In the genomic region with DNA sequence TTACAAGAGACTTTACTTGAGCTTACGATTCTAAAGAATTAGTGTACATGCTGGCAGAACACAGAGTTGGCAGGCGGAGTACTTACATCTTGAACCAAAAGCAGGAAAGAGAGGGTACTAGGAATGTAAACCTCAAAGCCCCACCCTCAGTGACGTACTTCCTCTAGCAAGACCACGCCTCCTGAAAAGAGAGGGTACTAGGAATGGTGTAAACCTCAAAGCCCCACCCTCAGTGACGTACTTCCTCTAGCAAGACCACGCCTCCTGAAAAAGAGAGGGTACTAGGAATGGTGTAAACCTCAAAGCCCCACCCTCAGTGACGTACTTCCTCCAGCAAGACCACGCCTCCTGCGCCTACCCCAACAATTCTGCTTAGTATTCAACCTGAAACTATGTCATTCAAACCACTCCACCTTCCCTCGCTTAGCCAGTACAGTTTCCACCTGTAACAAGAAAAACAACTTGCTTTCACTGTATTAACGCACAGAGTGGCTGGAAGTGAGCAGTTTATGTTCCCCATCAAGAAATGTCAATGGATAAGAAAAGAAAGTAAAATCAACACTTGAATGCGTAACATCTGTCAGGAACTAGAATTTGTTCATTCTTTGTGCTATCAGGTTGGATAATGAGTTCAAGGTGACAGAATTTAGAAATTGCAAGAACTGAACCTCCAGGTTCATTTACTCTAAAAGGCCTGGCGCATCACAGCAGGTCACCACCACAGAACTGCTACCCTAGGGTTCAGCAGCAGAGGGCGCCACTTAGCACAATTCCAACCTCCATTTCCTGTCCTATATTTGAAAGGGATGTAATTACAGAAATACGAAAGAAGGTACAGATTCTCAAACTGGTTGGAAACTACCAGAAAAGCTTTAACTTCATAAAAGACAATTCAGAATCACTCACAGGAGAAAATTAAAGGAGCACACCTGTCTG, we compare ENCODE assay signal across 10 mouse cellular contexts.
DNase-seq lines count a peak whose midpoint lies in the region; ATAC-seq lines count a peak whose summit lies in the region.
"Had no signal": no experiment of that assay in that cellular context is flagged by ENCODE, and none has a peak within 500 bp of the region (broad histone marks: within the 10 kb centered on the region; RNA-seq: fewer than 3 reads in every experiment).

No protein-coding gene starts in this region.

- peak; percentile 10 for DNase-seq in heart, postnatal 4 days
- peak; percentile 80 for DNase-seq in A20 (ENCODE audit: low read depth, low spot score)
- DNase-seq in ZHBTc4 (ENCODE audit: low read depth, low spot score) = peak; percentile 52
- DNase-seq in yolk sac, embryonic 10.5 days (ENCODE audit: low spot score) = no peak

- no peak overlapping the region for H3K9ac ChIP-seq in heart, embryonic 11.5 days (ENCODE audit: low read depth, low read length)
- H3K9ac ChIP-seq in forebrain, embryonic 12.5 days = no peak overlapping the region
- H3K9ac ChIP-seq: forebrain, embryonic 13.5 days had no signal

- no peak for ATAC-seq in heart, embryonic 11.5 days (replicated peaks; ENCODE audit: insufficient number of reproducible peaks, low FRiP score, low TSS enrichment)
- ATAC-seq in megakaryocyte, adult 5-6 weeks (ENCODE audit: poor library complexity, severe bottlenecking) = peak; percentile 86
- ATAC-seq in erythroid progenitor cell, adult 5-6 weeks (replicated peaks; ENCODE audit: low FRiP score, poor library complexity, severe bottlenecking) = no peak
- ATAC-seq in forebrain, embryonic 12.5 days (ENCODE audit: low FRiP score) = no peak
- ATAC-seq: forebrain, embryonic 13.5 days had no signal

- no peak overlapping the region for H3K4me2 ChIP-seq in heart, embryonic 11.5 days
- no peak overlapping the region for H3K4me2 ChIP-seq in forebrain, embryonic 12.5 days
- H3K4me2 ChIP-seq: forebrain, embryonic 13.5 days had no signal

- H3K27me3 ChIP-seq in heart, embryonic 11.5 days (ENCODE audit: control insufficient read depth, insufficient read depth, low read length) = no peaks in the 10 kb centered on the region
- H3K27me3 ChIP-seq in forebrain, embryonic 12.5 days = no peaks in the 10 kb centered on the region
- H3K27me3 ChIP-seq: forebrain, embryonic 13.5 days had no signal

- no peaks in the 10 kb centered on the region for H3K36me3 ChIP-seq in heart, embryonic 11.5 days (ENCODE audit: control insufficient read depth, insufficient read depth, low read length)
- no peaks in the 10 kb centered on the region for H3K36me3 ChIP-seq in forebrain, embryonic 12.5 days (replicated peaks)

- WGBS in heart, embryonic 11.5 days (ENCODE audit: insufficient replicate concordance) = 87% methylated on average over 15 of the region's 15 CpGs
- WGBS in forebrain, embryonic 12.5 days = 92% methylated on average over 15 of the region's 15 CpGs

- H3K4me3 ChIP-seq in heart, embryonic 11.5 days (ENCODE audit: low read depth, low read length) = no peak overlapping the region
- no peak overlapping the region for H3K4me3 ChIP-seq in forebrain, embryonic 12.5 days (replicated peaks)
- H3K4me3 ChIP-seq: forebrain, embryonic 13.5 days; myocyte had no signal

- no peak overlapping the region for H3K27ac ChIP-seq in heart, embryonic 11.5 days (ENCODE audit: low read depth, low read length)
- no peak overlapping the region for H3K27ac ChIP-seq in forebrain, embryonic 12.5 days
- H3K27ac ChIP-seq: forebrain, embryonic 13.5 days had no signal

- no peaks in the 10 kb centered on the region for H3K4me1 ChIP-seq in heart, embryonic 11.5 days (ENCODE audit: control insufficient read depth, insufficient read depth, low read length)
- peaks cover 20% of the 10 kb centered on the region for H3K4me1 ChIP-seq in forebrain, embryonic 12.5 days

- no peaks in the 10 kb centered on the region for H3K9me3 ChIP-seq in heart, embryonic 11.5 days (replicated peaks; ENCODE audit: control insufficient read depth, low read length)
- H3K9me3 ChIP-seq in forebrain, embryonic 12.5 days = no peaks in the 10 kb centered on the region
- H3K9me3 ChIP-seq: forebrain, embryonic 13.5 days had no signal
